Mouse (Mus musculus): ENCODE measurements around the gene Actr3. TPM values are rescaled to one million over a fixed set of nuclear protein-coding genes. Genes with fewer than 3 reads are reported as not detected.

Actr3 gene
- total RNA-seq, 2 experiments from 2014 or later, result 343 to 347 TPM

GRCm38 (mm10) chr1:125350843-125351242, 84.7 kb downstream of the Actr3 start:
- no peak for DNase-seq

- no peak for DNase-seq
These were observed 89.7 kb downstream of the Actr3 start for GRCm38 (mm10) chr1:125345854-125346253.

GRCm38 (mm10) chr1:125345448-125345847, 90.1 kb downstream of the Actr3 start:
- no peak for DNase-seq

GRCm38 (mm10) chr1:125343105-125343504, 92.4 kb downstream of the Actr3 start:
- no peak for DNase-seq

Other genes starting within 250 kb of the Actr3 start
- 10 to 100 TPM; 27.7 to 29.8 TPM for gene Slc35f5, start 124.9 kb upstream of the Actr3 start, total RNA-seq (2021)
- gene Gpr39, start 241.3 kb upstream of the Actr3 start, total RNA-seq (2021), result under 1 TPM; 0.17 to 0.25 TPM